17 mouse cellular contexts compared by ENCODE assay signal in the genomic region with DNA sequence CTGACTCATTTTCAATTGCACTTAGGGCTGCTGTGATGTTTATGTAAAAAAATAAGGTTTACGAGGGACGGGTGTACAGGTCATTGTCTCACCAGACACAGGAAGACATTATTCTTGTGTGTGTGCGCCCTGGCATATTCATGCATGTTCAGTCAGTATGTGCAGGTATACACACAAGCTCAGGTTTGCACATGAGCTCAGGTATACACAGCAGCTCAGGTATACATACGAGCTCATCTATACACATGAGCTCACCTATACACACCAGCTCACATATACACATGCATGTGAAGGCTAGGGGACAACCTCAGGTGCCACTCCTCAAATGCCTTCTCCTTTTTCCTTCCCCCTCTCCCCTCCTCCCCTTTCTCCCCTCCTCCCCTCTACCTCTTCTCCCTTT.
"Had no signal": no experiment of that assay in that cellular context is flagged by ENCODE, and none has a peak within 500 bp of the region (broad histone marks: within the 10 kb centered on the region; RNA-seq: fewer than 3 reads in every experiment).

No protein-coding gene starts in this region.

- H3K4me3 ChIP-seq: midbrain, embryonic 10.5 days; myocyte; neural tube, embryonic 13.5 days; neural tube, embryonic 15.5 days had no signal

- H3K36me3 ChIP-seq: midbrain, embryonic 10.5 days; neural tube, embryonic 13.5 days; neural tube, embryonic 15.5 days had no signal

- H3K27me3 ChIP-seq: neural tube, embryonic 13.5 days had no signal

- H3K4me2 ChIP-seq: lung, embryonic 14.5 days; neural tube, embryonic 13.5 days; neural tube, embryonic 15.5 days had no signal

- DNase-seq: lung, adult 18-20 months; lung, postnatal 10 days; lung, postnatal 4 days; midbrain, embryonic 14.5 days; retina, postnatal 1 day; right cerebral cortex, adult 18-20 months; right cerebral cortex, postnatal 25 days; right cerebral cortex, postnatal 4 days; spleen, adult 18-20 months; thymus, adult 18-20 months; thymus, postnatal 14 days; thymus, postnatal 36 days had no signal

- H3K4me1 ChIP-seq: midbrain, embryonic 10.5 days had no signal

- H3K9me3 ChIP-seq: midbrain, embryonic 10.5 days; neural tube, embryonic 13.5 days; neural tube, embryonic 15.5 days had no signal

- H3K9ac ChIP-seq: lung, embryonic 14.5 days; neural tube, embryonic 13.5 days; neural tube, embryonic 15.5 days had no signal

- H3K27ac ChIP-seq: midbrain, embryonic 10.5 days; neural tube, embryonic 13.5 days; neural tube, embryonic 15.5 days had no signal
